Mouse (Mus musculus): Measurements from ENCODE around the gene Lin7a.

- TF ChIP-seq CTCF (IDR thresholded peaks at IDR 0.05; ENCODE audit: insufficient read depth, low read length): no peak
- no peak for TF ChIP-seq POLR2A (IDR thresholded peaks at IDR 0.05; ENCODE audit: borderline replicate concordance, extremely low read depth, low read depth, low read length)
These were observed 40.7 kb upstream of the Lin7a start for GRCm38 (mm10) chr10:107230851-107231130.

Data from lung, adult 2 months (tissue).